In the genomic region with DNA sequence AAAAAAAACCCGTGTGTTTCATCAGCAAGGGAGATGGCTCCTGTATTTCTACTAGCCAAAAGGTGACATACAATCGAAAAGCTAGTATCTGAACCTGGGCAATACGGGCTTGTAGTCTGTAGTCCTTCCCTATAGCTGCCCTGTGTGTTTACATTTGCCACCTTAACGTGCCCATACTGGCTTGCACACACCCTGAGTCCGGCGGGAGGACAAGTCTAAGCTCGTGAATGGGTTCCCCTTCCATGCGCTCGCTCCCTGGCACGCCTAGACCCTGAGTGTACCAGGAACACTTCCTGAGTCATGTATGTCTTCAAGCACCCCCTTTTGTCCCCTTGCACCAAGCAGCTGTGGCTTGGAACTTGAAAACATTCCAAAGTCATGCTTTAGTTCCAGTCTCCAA, we compare ENCODE assay signal across 24 mouse cellular contexts. TPM values are rescaled to one million over a fixed set of nuclear protein-coding genes. Genes with fewer than 3 reads are reported as not detected.
DNase-seq lines count a peak whose midpoint lies in the region; ATAC-seq and TF ChIP-seq lines count a peak whose summit lies in the region.
"Had no signal": no experiment of that assay in that cellular context is flagged by ENCODE, and none has a peak within 500 bp of the region (broad histone marks: within the 10 kb centered on the region; RNA-seq: fewer than 3 reads in every experiment).

No protein-coding gene starts in this region.

- no peak overlapping the region for H3ac ChIP-seq in myocyte (ENCODE audit: control insufficient read depth, insufficient read length)

- H3K36me3 ChIP-seq in embryonic facial prominence, embryonic 13.5 days: peaks cover 49% of the 10 kb centered on the region
- peaks cover 51% of the 10 kb centered on the region for H3K36me3 ChIP-seq in embryonic facial prominence, embryonic 10.5 days (replicated peaks)
- H3K36me3 ChIP-seq in ES-Bruce4 (ENCODE audit: control insufficient read depth, insufficient read depth, low read length, poor library complexity, severe bottlenecking) (peaks cover 38% of the 10 kb centered on the region), myocyte (ENCODE audit: control insufficient read depth, insufficient read depth) (peaks cover 3% of the 10 kb centered on the region)
- peaks cover 25% of the 10 kb centered on the region for H3K36me3 ChIP-seq in stomach, postnatal 0 days (ENCODE audit: control insufficient read depth, insufficient read depth, low read length)

- H3K9ac ChIP-seq in embryonic facial prominence, embryonic 13.5 days: no peak overlapping the region
- H3K9ac ChIP-seq in ES-Bruce4 (ENCODE audit: low read depth, poor library complexity, severe bottlenecking): no peak overlapping the region
- H3K9ac ChIP-seq in stomach, postnatal 0 days (ENCODE audit: low read length): no peak overlapping the region
- H3K9ac ChIP-seq: embryonic facial prominence, embryonic 12.5 days; forebrain, embryonic 13.5 days; forebrain, postnatal 0 days; heart, embryonic 13.5 days; hindbrain, embryonic 15.5 days had no signal

- 0 out of 2 replicates have a peak overlapping the region, but pooled peaks have one; percentile 1 for H3K27ac ChIP-seq in embryonic facial prominence, embryonic 13.5 days
- no peak overlapping the region for H3K27ac ChIP-seq in embryonic facial prominence, embryonic 10.5 days (replicated peaks)
- peak overlapping the region; percentile 41 for H3K27ac ChIP-seq in ES-Bruce4 (ENCODE audit: insufficient read depth, low read length)
- H3K27ac ChIP-seq in stomach, postnatal 0 days (replicated peaks): peak overlapping the region; percentile 78
- H3K27ac ChIP-seq: embryonic facial prominence, embryonic 12.5 days; forebrain, embryonic 13.5 days; heart, embryonic 13.5 days; hindbrain, embryonic 15.5 days had no signal

- no peak overlapping the region for H3K4me3 ChIP-seq in embryonic facial prominence, embryonic 13.5 days
- H3K4me3 ChIP-seq in embryonic facial prominence, embryonic 10.5 days: no peak overlapping the region
- no peak overlapping the region for H3K4me3 ChIP-seq in ES-Bruce4 (ENCODE audit: low read depth, low read length)
- no peak overlapping the region for H3K4me3 ChIP-seq in myocyte
- H3K4me3 ChIP-seq in stomach, postnatal 0 days (ENCODE audit: low read depth, low read length): no peak overlapping the region
- H3K4me3 ChIP-seq: embryonic facial prominence, embryonic 12.5 days; forebrain, embryonic 13.5 days; heart, embryonic 13.5 days; hindbrain, embryonic 15.5 days had no signal

- 61% methylated on average over 10 of the region's 10 CpGs for WGBS in embryonic facial prominence, embryonic 13.5 days
- 68% methylated on average over 10 of the region's 10 CpGs for WGBS in embryonic facial prominence, embryonic 10.5 days
- WGBS in stomach, postnatal 0 days: 47% methylated on average over 10 of the region's 10 CpGs

- no peak overlapping the region for H3K4me2 ChIP-seq in embryonic facial prominence, embryonic 13.5 days
- no peak overlapping the region for H3K4me2 ChIP-seq in myocyte (ENCODE audit: low read depth)
- H3K4me2 ChIP-seq in stomach, postnatal 0 days (replicated peaks; ENCODE audit: low read depth): no peak overlapping the region
- H3K4me2 ChIP-seq: embryonic facial prominence, embryonic 12.5 days; forebrain, embryonic 13.5 days; heart, embryonic 13.5 days; hindbrain, embryonic 15.5 days had no signal

- no peak for TF ChIP-seq CTCF in ES-Bruce4 (IDR thresholded peaks at IDR 0.05; ENCODE audit: low read depth, low read length)
- no peak for TF ChIP-seq CTCF in stomach, postnatal 0 days (IDR thresholded peaks at IDR 0.05; ENCODE audit: low read depth)

- H3K79me2 ChIP-seq in myocyte (ENCODE audit: control insufficient read depth, insufficient read depth): peaks cover 3% of the 10 kb centered on the region

- no peak for ATAC-seq in embryonic facial prominence, embryonic 13.5 days (ENCODE audit: insufficient number of reproducible peaks, insufficient read depth, low FRiP score, low TSS enrichment, low read depth)
- no peak for ATAC-seq in stomach, postnatal 0 days (ENCODE audit: low FRiP score, low TSS enrichment)
- ATAC-seq: forebrain, embryonic 13.5 days; forebrain, postnatal 0 days had no signal

- no peak for TF ChIP-seq EP300 in ES-Bruce4 (IDR thresholded peaks at IDR 0.05; ENCODE audit: insufficient read depth, low read depth, low read length)
- TF ChIP-seq EP300 in stomach, postnatal 0 days (optimal IDR thresholded peaks at IDR 0.05): no peak

- H3K4me1 ChIP-seq in embryonic facial prominence, embryonic 13.5 days: peaks cover 5% of the 10 kb centered on the region; the same call in 1 of the 2 replicates
- H3K4me1 ChIP-seq in embryonic facial prominence, embryonic 10.5 days: peaks cover 6% of the 10 kb centered on the region
- H3K4me1 ChIP-seq in ES-Bruce4 (ENCODE audit: control insufficient read depth, insufficient read depth, low read length): no peaks in the 10 kb centered on the region
- H3K4me1 ChIP-seq in stomach, postnatal 0 days (replicated peaks; ENCODE audit: control insufficient read depth, insufficient read depth): no peaks in the 10 kb centered on the region
- H3K4me1 ChIP-seq: forebrain, embryonic 13.5 days; heart, embryonic 13.5 days had no signal

- H3K27me3 ChIP-seq in embryonic facial prominence, embryonic 13.5 days: peaks cover 32% of the 10 kb centered on the region
- H3K27me3 ChIP-seq in embryonic facial prominence, embryonic 10.5 days (replicated peaks; ENCODE audit: low read depth, poor library complexity, severe bottlenecking): peaks cover 34% of the 10 kb centered on the region
- no peaks in the 10 kb centered on the region for H3K27me3 ChIP-seq in ES-Bruce4 (ENCODE audit: control insufficient read depth, insufficient read depth, low read length, poor library complexity, severe bottlenecking)
- peaks cover 5% of the 10 kb centered on the region for H3K27me3 ChIP-seq in myocyte (ENCODE audit: control insufficient read depth, insufficient read depth, insufficient read length)
- H3K27me3 ChIP-seq in stomach, postnatal 0 days (ENCODE audit: control insufficient read depth, insufficient read depth, low read length): no peaks in the 10 kb centered on the region

- TF ChIP-seq POLR2A in ES-Bruce4 (IDR thresholded peaks at IDR 0.05; ENCODE audit: insufficient read depth, low read length): no peak
- TF ChIP-seq POLR2A in myocyte (IDR thresholded peaks at IDR 0.05; ENCODE audit: insufficient read length, low read depth): no peak

- H3K9me3 ChIP-seq in embryonic facial prominence, embryonic 13.5 days: no peaks in the 10 kb centered on the region
- no peaks in the 10 kb centered on the region for H3K9me3 ChIP-seq in embryonic facial prominence, embryonic 10.5 days
- no peaks in the 10 kb centered on the region for H3K9me3 ChIP-seq in ES-Bruce4 (replicated peaks; ENCODE audit: control insufficient read depth, insufficient read depth, low read length, poor library complexity, severe bottlenecking)
- H3K9me3 ChIP-seq in stomach, postnatal 0 days (ENCODE audit: control insufficient read depth, low read length): no peaks in the 10 kb centered on the region
- H3K9me3 ChIP-seq: embryonic facial prominence, embryonic 12.5 days; forebrain, embryonic 13.5 days; heart, embryonic 13.5 days; hindbrain, embryonic 15.5 days had no signal

- DNase-seq in embryonic facial prominence, embryonic 10.5 days (ENCODE audit: low spot score): no peak
- no peak for DNase-seq in stomach, postnatal 0 days (ENCODE audit: low spot score)
- DNase-seq in layer of hippocampus, adult 18-20 months (ENCODE audit: low spot score in 2 of 2): no peak
- DNase-seq in heart, adult 11 months: no peak
- DNase-seq: adrenal gland, adult 2 months; adrenal gland, postnatal 25 days; cerebellum, adult 2 months; cerebellum, postnatal 14 days; embryo, embryonic 11 days; forebrain, postnatal 0 days; gastrocnemius, postnatal 14 days; heart, postnatal 36 days had no signal

RNA-seq across cellular contexts. Expression of gene Best2, which starts 2.4 kb away (rescaled TPM):
- polyA plus RNA-seq in embryonic facial prominence, embryonic 13.5 days (2015; fragmentation: Nextera tagmentation; extraction: Ambion mirVana): 0.14 TPM in 1 of 2 replicates, not detected in the other
- polyA plus RNA-seq in embryonic facial prominence, embryonic 10.5 days (2016; fragmentation: Nextera tagmentation; extraction: Ambion mirVana): 0.08 TPM in 1 of 2 replicates, not detected in the other
- 0.70 and 1.2 TPM in 2 replicates for polyA plus RNA-seq in ES-Bruce4 (2011; ENCODE audit: insufficient read depth, insufficient read length, low read depth, missing spikeins)
- not detected for polyA plus RNA-seq in myocyte (2012; fragmentation: generic; extraction: Trizol)
- polyA plus RNA-seq in stomach, postnatal 0 days (2015; fragmentation: Nextera tagmentation; extraction: Ambion mirVana): 0.06 and 0.16 TPM in 2 replicates
- total RNA-seq in layer of hippocampus, adult 18-20 months (2021): not detected
- total RNA-seq: adrenal gland, adult 2 months; adrenal gland, postnatal 25 days; common myeloid progenitor, adult 5-6 weeks; forebrain, postnatal 0 days; gastrocnemius, adult 18-20 months; gastrocnemius, postnatal 14 days; granulocyte monocyte progenitor cell, adult 5-6 weeks; heart, postnatal 36 days had no signal
- polyA plus RNA-seq: adrenal gland, adult 2 months; forebrain, embryonic 13.5 days; heart, embryonic 13.5 days; heart, postnatal 0 days; hindbrain, embryonic 11.5 days; hindbrain, embryonic 15.5 days had no signal

RNA-seq across cellular contexts. Expression of gene Asna1, which starts 8.4 kb away (rescaled TPM):
- polyA plus RNA-seq in embryonic facial prominence, embryonic 13.5 days (2015; fragmentation: Nextera tagmentation; extraction: Ambion mirVana): 126 and 139 TPM in 2 replicates
- polyA plus RNA-seq in embryonic facial prominence, embryonic 10.5 days (2016; fragmentation: Nextera tagmentation; extraction: Ambion mirVana): 157 TPM in 2 replicates
- polyA plus RNA-seq in ES-Bruce4 (2011; ENCODE audit: insufficient read depth, insufficient read length, low read depth, missing spikeins): 170 and 171 TPM in 2 replicates
- 204 TPM for polyA plus RNA-seq in myocyte (2012; fragmentation: generic; extraction: Trizol)
- polyA plus RNA-seq in stomach, postnatal 0 days (2015; fragmentation: Nextera tagmentation; extraction: Ambion mirVana): 68.0 and 71.8 TPM in 2 replicates
- total RNA-seq in layer of hippocampus, adult 18-20 months (2021): 100 to 1,000 TPM; 122 to 125 TPM

RNA-seq across cellular contexts. Expression of gene Trir, which starts 9.9 kb away (rescaled TPM):
- polyA plus RNA-seq in embryonic facial prominence, embryonic 13.5 days (2015; fragmentation: Nextera tagmentation; extraction: Ambion mirVana): 133 and 146 TPM in 2 replicates
- polyA plus RNA-seq in embryonic facial prominence, embryonic 10.5 days (2016; fragmentation: Nextera tagmentation; extraction: Ambion mirVana): 154 and 157 TPM in 2 replicates
- 82.4 and 96.1 TPM in 2 replicates for polyA plus RNA-seq in ES-Bruce4 (2011; ENCODE audit: insufficient read depth, insufficient read length, low read depth, missing spikeins)
- polyA plus RNA-seq in myocyte (2012; fragmentation: generic; extraction: Trizol): 198 TPM
- 94.4 and 95.1 TPM in 2 replicates for polyA plus RNA-seq in stomach, postnatal 0 days (2015; fragmentation: Nextera tagmentation; extraction: Ambion mirVana)
- 100 to 1,000 TPM; 132 to 133 TPM for total RNA-seq in layer of hippocampus, adult 18-20 months (2021)

RNA-seq across cellular contexts. Expression of gene Tnpo2, which starts 20.0 kb away (rescaled TPM):
- 30.1 and 43.4 TPM in 2 replicates for polyA plus RNA-seq in embryonic facial prominence, embryonic 13.5 days (2015; fragmentation: Nextera tagmentation; extraction: Ambion mirVana)
- polyA plus RNA-seq in embryonic facial prominence, embryonic 10.5 days (2016; fragmentation: Nextera tagmentation; extraction: Ambion mirVana): 31.2 and 31.5 TPM in 2 replicates
- polyA plus RNA-seq in ES-Bruce4 (2011; ENCODE audit: insufficient read depth, insufficient read length, low read depth, missing spikeins) (193 and 195 TPM in 2 replicates), myocyte (2012; fragmentation: generic; extraction: Trizol) (46.3 TPM)
- polyA plus RNA-seq in stomach, postnatal 0 days (2015; fragmentation: Nextera tagmentation; extraction: Ambion mirVana): 12.5 and 15.4 TPM in 2 replicates
- total RNA-seq in layer of hippocampus, adult 18-20 months (2021): 100 to 1,000 TPM; 163 to 179 TPM

RNA-seq across cellular contexts. Expression of gene Hook2, which starts 26.3 kb away (rescaled TPM):
- 23.2 and 24.7 TPM in 2 replicates for polyA plus RNA-seq in embryonic facial prominence, embryonic 13.5 days (2015; fragmentation: Nextera tagmentation; extraction: Ambion mirVana)
- 19.5 and 20.0 TPM in 2 replicates for polyA plus RNA-seq in embryonic facial prominence, embryonic 10.5 days (2016; fragmentation: Nextera tagmentation; extraction: Ambion mirVana)
- polyA plus RNA-seq in ES-Bruce4 (2011; ENCODE audit: insufficient read depth, insufficient read length, low read depth, missing spikeins) (41.5 and 41.8 TPM in 2 replicates), myocyte (2012; fragmentation: generic; extraction: Trizol) (9.3 TPM)
- 28.8 and 30.9 TPM in 2 replicates for polyA plus RNA-seq in stomach, postnatal 0 days (2015; fragmentation: Nextera tagmentation; extraction: Ambion mirVana)
- 1 to 10 TPM; 8.1 to 9.5 TPM for total RNA-seq in layer of hippocampus, adult 18-20 months (2021)
